In genomic region chr7:135551547-135551946, GRCm38 (mm10) we compare ENCODE assay signal across 13 mouse cellular contexts. TPM values are rescaled to one million over a fixed set of nuclear protein-coding genes. Genes with fewer than 3 reads are reported as not detected.
DNase-seq lines count a peak whose midpoint lies in the region; ATAC-seq and TF ChIP-seq lines count a peak whose summit lies in the region.
"Had no signal": no experiment of that assay in that cellular context is flagged by ENCODE, and none has a peak within 500 bp of the region (broad histone marks: within the 10 kb centered on the region; RNA-seq: fewer than 3 reads in every experiment).

No protein-coding gene starts in this region.

- no peak overlapping the region for H3K27ac ChIP-seq in kidney, adult 2 months (ENCODE audit: insufficient read depth, low read depth, low read length)
- no peak overlapping the region for H3K27ac ChIP-seq in kidney, embryonic 15.5 days
- H3K27ac ChIP-seq: hindbrain, postnatal 0 days; midbrain, embryonic 10.5 days had no signal

- no peaks in the 10 kb centered on the region for H3K4me1 ChIP-seq in kidney, adult 2 months (ENCODE audit: control insufficient read depth, insufficient read depth, low read length)
- H3K4me1 ChIP-seq in kidney, embryonic 15.5 days = no peaks in the 10 kb centered on the region
- H3K4me1 ChIP-seq: midbrain, embryonic 10.5 days had no signal

- TF ChIP-seq POLR2A in kidney, adult 2 months (IDR thresholded peaks at IDR 0.05; ENCODE audit: low read depth, low read length) = no peak

- no peak overlapping the region for H3K4me3 ChIP-seq in kidney, adult 2 months (ENCODE audit: insufficient read depth, low read depth, low read length)
- H3K4me3 ChIP-seq in kidney, embryonic 15.5 days (replicated peaks) = no peak overlapping the region
- H3K4me3 ChIP-seq: midbrain, embryonic 10.5 days had no signal

- no peaks in the 10 kb centered on the region for H3K27me3 ChIP-seq in kidney, adult 2 months (replicated peaks; ENCODE audit: control insufficient read depth, insufficient read depth, low read length)
- H3K27me3 ChIP-seq in kidney, embryonic 15.5 days = no peaks in the 10 kb centered on the region

- intact Hi-C loops in heart, postnatal 10 days (cut with DNase I) = no loop called here
- intact Hi-C loops in left cerebral cortex, postnatal 10 days (cut with DNase I) = no loop called here

- no peaks in the 10 kb centered on the region for H3K36me3 ChIP-seq in kidney, adult 2 months (ENCODE audit: control insufficient read depth, insufficient read depth, low read length)
- H3K36me3 ChIP-seq in kidney, embryonic 15.5 days = no peaks in the 10 kb centered on the region
- H3K36me3 ChIP-seq: midbrain, embryonic 10.5 days had no signal

- H3K4me2 ChIP-seq in kidney, embryonic 15.5 days = no peak overlapping the region

- 47% methylated on average over 1 of the region's 1 CpGs for WGBS in kidney, adult 2 months
- 76% methylated on average over 1 of the region's 1 CpGs for WGBS in kidney, embryonic 15.5 days

- no peak for TF ChIP-seq CTCF in kidney, adult 2 months (conservative IDR thresholded peaks at IDR 0.05; ENCODE audit: insufficient read depth, insufficient read length, low read depth, low read length)

- DNase-seq in kidney, adult 2 months = peak; percentile 5
- peak; percentile 77 to 78 for DNase-seq in adrenal gland, postnatal 36 days
- DNase-seq in heart, postnatal 10 days = peak; percentile 73 to 78
- DNase-seq in lung, postnatal 4 days = peak; percentile 36 to 80
- no peak for DNase-seq in neural tube, embryonic 10.5 days (ENCODE audit: extremely low spot score, low spot score)
- no peak for DNase-seq in left cerebral cortex, postnatal 10 days (ENCODE audit: extremely low spot score in 1 of 2, low spot score in 2 of 2)
- DNase-seq in frontal cortex, adult 2 months (ENCODE audit: extremely low spot score in 1 of 2, low spot score in 1 of 2) = no peak

- H3K9me3 ChIP-seq in kidney, embryonic 15.5 days (replicated peaks) = no peaks in the 10 kb centered on the region
- H3K9me3 ChIP-seq: midbrain, embryonic 10.5 days had no signal

- no peak overlapping the region for H3K9ac ChIP-seq in kidney, embryonic 15.5 days

- ATAC-seq in kidney, embryonic 15.5 days (replicated peaks; ENCODE audit: low FRiP score) = no peak
- ATAC-seq: forebrain, embryonic 14.5 days; hindbrain, postnatal 0 days had no signal

RNA-seq across cellular contexts. Expression of gene Ptpre, which starts 14.3 kb away (rescaled TPM):
- 1.7 and 2.5 TPM in 2 replicates for polyA plus RNA-seq in kidney, adult 2 months (2012; rRNA removed)
- polyA plus RNA-seq in kidney, embryonic 15.5 days (2015; fragmentation: Nextera tagmentation; extraction: Ambion mirVana) = 1.6 TPM in 2 replicates
- 1 to 10 TPM; 5.0 to 7.4 TPM for total RNA-seq in adrenal gland, postnatal 36 days (2021)
- 1 to 10 TPM; 5.0 to 6.1 TPM for total RNA-seq in heart, postnatal 10 days (2021)
- 10 to 100 TPM; 32.5 to 32.8 TPM for total RNA-seq in left cerebral cortex, postnatal 10 days (2021)
- polyA plus RNA-seq in frontal cortex, adult 2 months (2012; rRNA removed) = 11.2 and 12.6 TPM in 2 replicates

RNA-seq across cellular contexts. Expression of gene Clrn3, which starts 23.1 kb away (rescaled TPM):
- 26.7 and 29.8 TPM in 2 replicates for polyA plus RNA-seq in kidney, adult 2 months (2012; rRNA removed)
- polyA plus RNA-seq in kidney, embryonic 15.5 days (2015; fragmentation: Nextera tagmentation; extraction: Ambion mirVana) = 8.9 and 9.4 TPM in 2 replicates
- not detected for total RNA-seq in adrenal gland, postnatal 36 days (2021)
- total RNA-seq in heart, postnatal 10 days (2021) = not detected
- not detected for total RNA-seq in left cerebral cortex, postnatal 10 days (2021)
- not detected in 2 replicates for polyA plus RNA-seq in frontal cortex, adult 2 months (2012; rRNA removed)
- total RNA-seq: hindbrain, postnatal 0 days; neutrophil, adult 5-6 weeks had no signal
- polyA plus RNA-seq: forebrain, embryonic 14.5 days; hindbrain, postnatal 0 days; midbrain, embryonic 10.5 days; urinary bladder, adult 2 months had no signal

Comparison
In these comparisons a context has a peak if more than half of its experiments do, and no peak if none do; other contexts are left out.
1. DNase-seq: peak in kidney, adult 2 months (single experiment), adrenal gland, postnatal 36 days (2 of 2), heart, postnatal 10 days (2 of 2) and lung, postnatal 4 days (2 of 2); none in neural tube, embryonic 10.5 days (single experiment), left cerebral cortex, postnatal 10 days (0 of 2) and frontal cortex, adult 2 months (0 of 2).